Mouse (Mus musculus) lung, postnatal 36 days (tissue): Measurements from ENCODE around the gene Tvp23b.

ENCODE experiments used
- DNase-seq: peaks from one replicate; pipeline ENCODE4 v3.0.0; 2022; ENCODE audit warnings: mixed read lengths

Gene Tvp23b

DNA sequence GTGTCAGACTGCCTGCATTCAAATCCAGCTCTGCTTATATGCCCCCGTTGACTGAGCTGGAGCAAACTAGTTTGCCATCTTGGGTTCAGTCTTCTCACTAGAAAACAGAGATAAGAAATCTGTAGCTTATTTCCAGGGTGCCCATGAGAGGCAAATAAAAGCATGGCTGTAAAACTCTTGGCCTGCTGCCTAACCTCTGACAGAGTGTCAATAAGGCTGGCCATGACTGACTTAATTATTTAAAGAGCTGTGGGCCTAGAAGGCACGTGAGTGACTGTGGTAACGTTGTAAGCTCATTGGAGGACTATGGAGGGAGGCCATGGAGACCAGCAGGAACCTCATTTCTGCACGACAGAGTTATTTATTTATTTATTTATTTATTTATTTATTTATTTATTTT lies 66.3 kb downstream of the Tvp23b start:
- peak; percentile 32 for DNase-seq

DNA sequence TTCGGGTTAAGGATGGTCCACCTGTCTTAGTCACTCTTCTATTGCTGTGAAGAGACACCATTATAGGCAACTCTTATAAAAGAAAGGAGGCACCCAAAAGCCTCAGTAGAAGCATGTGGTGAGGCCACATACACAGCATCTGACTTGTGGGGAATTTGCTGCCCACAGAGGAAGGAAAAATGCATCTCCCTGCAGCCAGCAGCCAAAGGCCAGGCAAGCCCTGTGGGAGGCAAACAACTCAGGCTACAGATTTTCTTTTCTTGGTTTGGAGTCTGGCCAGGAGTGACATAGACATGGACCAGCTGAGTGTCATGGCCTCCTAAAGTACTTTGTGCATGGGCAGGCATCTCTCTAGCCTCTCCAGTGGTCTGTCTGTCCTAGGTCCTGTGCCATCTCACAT lies 70.3 kb downstream of the Tvp23b start:
- peak; percentile 48 for DNase-seq

DNA sequence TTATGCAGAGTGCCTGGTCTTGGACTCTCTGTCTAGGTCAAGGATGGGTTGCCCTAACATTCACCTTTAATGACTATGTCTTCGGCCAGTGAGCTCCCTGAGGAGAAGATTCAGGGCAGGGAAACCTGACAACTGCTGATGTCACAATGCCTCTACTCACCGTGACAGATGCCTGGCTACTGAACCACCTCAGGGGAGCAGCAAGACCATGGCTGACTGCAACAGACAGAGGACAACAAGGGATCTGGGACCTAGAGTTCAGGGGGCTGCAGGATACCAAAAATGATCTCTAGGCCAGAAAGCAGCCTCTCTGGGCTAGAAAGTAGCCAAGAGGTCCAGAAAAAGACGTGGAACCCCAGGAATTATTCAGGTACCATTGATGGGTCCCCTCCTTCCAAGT lies 71.8 kb downstream of the Tvp23b start, which contains the start of gene Cdrt4:
Gene Cdrt4 (plus strand): TSS at position 182 of the 400 bp plus-strand sequence.
- no peak for DNase-seq

DNA sequence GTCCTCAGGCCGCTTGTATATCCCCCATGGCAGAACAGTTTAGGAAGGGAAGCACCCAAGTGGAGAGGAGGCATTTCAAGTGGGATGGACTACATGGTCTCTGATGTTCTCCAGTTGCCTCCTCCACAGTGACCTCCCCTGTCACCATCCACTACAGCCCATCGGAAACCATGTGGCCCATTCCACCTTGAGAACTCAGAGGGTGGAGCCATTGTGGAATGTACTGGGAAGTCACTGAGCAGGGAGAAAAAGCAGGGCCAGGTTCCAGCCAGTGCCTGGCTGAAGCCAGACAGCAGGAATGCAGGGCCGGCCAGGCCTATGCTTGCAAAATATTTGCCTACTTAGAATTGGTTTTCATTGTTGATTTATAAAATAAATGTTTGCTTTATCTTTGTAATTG lies 75.5 kb downstream of the Tvp23b start:
- DNase-seq, result peak; percentile 79

DNA sequence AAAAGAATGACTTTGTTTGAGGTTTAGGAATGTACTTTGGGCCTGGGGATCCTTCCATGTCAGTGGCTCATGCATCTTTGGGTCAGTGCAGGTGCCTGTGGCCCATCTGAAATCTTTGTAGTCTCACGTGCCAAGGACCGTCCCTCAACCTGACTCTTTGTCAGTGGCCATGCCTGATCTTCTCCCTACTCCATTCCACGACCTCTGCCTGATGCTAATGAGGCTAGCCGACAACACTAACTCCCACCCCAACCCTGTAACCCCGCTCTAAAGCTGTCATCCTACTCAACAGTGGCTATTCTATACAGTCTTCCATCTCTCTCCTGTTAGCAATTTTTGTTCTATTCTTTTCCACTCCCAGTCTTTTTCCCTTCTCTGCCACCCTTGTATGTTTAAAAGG lies 75.9 kb downstream of the Tvp23b start:
- DNase-seq, result no peak

DNA sequence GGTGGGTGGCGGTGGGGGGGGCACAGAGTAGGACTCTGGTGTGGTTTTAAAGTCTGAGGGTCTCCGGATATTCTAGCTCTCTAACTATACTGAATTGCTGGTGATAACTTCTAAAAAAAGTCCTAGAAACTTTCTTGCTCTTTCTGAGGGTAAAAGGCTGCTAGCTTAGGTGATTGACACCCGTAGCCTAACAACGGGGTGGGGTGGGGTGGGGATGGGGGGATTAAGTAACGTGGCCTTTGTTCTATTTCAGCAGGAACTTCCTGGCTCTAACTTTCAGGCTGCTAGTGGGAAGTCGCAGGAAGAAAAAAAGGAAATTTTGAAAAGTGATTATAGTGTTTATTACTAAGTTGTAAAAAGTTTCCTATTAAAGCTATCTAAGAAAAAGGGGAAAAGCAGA lies 76.5 kb downstream of the Tvp23b start:
- no peak for DNase-seq

DNA sequence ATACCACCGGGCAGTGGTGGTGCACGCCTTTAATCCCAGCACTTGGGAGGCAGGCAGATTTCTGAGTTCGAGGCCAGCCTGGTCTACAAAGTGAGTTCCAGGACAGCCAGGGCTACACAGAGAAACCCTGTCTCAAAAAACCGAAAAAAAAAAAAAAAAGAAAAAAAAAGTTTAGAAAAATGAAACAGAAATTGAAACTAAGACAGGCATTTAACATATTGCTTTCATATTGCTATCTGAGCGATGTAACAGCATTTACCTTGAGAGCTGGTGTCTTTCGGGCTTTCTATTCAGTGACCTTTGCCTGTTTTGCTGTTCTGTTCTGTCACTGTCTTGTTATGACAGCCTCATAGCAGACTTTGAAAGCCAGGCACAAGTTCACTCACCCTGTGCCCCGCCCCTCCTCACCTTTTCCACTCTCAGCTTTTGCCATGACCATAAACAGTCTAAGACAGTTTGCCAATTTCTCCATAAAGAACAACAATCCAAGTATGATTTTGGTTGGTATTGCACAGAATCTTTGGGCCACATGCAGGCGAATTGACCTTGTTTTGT lies 78.4 kb downstream of the Tvp23b start:
- no peak for DNase-seq

DNA sequence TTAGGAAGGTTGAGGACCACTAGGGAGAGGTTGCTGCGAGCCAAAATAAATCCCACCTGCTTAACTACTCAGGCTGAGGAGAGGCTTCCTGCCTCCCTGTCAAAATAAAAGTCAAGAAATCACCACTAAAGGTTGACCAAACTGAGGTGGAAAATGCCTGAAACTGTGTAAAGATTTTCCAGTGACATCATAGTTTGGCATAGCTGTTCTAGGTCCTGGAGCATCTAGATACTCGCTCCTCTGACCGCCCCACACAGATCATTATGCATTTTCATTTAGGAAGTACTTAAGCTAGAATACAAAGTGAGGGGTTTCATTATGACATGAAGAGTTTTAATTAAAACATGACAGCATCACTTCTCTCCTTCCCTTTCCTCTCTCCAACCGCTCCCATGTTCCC lies 84.0 kb downstream of the Tvp23b start:
- DNase-seq, result no peak

DNA sequence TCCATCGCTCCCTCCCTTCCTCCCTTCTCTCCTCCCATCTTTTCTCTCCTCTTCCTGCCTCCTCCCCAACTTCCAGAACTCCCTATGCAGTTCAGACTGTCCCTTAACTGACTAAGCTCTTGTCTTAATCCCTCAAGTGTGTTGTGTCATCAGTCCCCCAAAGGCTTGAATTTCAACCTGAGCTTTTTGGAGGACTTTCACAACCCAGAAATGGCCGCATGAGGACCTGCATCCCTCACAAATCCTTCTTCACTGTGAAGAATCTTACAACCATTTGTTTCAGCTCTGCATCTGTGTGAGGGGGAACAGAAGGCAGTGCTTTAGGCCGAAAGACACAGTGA lies 87.1 kb downstream of the Tvp23b start:
- no peak for DNase-seq
